Mouse (Mus musculus) layer of hippocampus, postnatal 36 days (tissue): ENCODE measurements around the gene Arxes1. TPM values are rescaled to one million over a fixed set of nuclear protein-coding genes. Genes with fewer than 3 reads are reported as not detected.
"Not testable (repeated sequence)": the region's sequence is repeated elsewhere in the genome, so short reads cannot be mapped to it uniquely, and the experiment has no call there.

ENCODE experiments used
- DNase-seq, 2 experiments: peaks; one replicate each; pipeline ENCODE4 v3.0.0; 2022
- total RNA-seq, 2 experiments: library from RNA; stranded (reverse); gene quantifications; 2 replicates each; pipeline ENCODE4 v1.2.3; 2021

The Arxes1 gene
- 10 to 100 TPM; 36.2 to 41.9 TPM for total RNA-seq

DNA sequence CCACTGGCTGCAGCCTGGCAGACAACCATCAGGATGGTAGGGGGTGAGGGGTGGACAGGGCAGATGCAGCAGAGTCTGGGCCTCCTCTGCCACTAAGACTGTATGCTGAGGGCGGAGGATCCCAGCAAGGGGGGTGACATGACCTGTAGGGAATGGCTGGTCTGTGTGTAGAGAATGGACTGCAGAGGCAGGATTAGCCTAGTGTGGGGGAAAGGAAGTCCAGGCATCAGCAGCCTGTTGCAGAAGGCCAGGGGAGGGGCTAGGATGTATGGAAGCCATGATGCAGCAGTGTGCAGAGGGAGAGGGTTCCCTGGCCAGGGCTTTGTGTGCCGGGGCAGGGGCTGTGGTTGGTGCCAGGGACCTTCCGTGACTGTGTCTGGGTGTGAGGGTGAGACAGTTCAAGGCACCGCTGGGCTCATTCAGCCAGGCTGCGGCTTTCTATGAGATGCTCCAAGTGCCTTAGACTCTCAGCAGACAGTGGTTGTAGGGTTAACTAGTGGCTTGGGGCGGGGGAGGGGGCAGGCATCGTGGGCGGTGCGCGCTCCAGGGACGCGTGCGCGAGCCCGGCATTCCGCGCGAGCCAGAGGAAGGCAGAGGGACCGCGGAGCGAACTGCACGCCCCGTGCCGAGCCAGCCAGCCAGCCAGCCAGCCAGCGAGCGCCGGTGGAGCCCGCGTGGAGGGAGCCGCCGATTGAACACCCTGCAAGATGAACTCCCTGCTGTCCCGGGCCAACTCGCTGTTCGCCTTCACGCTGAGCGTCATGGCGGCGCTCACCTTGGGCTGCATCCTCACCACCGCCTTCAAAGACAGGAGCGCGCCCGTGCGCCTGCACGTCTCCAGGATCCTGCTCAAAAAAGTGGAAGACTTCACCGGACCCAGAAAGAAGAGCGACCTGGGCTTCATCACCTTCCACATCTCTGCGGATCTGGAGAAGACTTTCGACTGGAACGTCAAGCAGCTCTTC, at the start of gene Arxes1:
TSS of gene Arxes1 (plus strand) at position 569 of the 965 bp plus-strand sequence.
- DNase-seq = peak; percentile 11 to 19

DNA sequence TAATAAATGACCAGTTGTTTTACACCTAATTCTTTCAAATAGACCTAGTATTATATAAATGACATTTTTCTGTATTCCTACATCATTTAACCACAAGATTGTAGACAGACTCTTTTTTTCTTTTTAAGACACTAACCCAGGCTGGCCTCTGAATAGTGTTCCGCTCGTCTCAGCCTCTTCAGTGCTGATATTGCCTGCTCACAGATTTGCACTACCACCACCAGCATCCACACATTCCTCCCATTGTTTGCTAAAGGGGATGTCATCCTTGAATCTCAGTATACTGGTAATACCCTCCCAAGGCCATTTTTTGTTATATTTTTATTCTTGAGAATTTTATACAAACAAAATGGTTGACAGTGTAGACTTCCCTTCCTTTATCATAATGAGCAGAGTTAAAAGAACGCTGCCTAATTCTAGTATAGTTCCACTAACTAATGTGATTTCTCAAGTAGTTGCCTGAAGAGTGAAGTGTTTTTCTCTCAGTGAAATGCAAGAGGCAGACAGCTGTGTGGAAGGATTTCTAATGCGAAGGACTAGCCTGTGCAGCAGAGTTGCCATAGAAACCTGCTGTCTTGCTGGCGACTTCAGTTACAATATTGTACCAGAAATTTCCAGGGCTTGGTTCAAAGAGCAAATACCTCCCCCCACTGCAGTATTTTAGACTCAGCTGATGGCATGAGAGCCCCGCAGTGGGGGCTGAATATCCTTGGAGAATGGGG, 48.5 kb upstream of the Arxes1 start:
- DNase-seq = no peak

DNA sequence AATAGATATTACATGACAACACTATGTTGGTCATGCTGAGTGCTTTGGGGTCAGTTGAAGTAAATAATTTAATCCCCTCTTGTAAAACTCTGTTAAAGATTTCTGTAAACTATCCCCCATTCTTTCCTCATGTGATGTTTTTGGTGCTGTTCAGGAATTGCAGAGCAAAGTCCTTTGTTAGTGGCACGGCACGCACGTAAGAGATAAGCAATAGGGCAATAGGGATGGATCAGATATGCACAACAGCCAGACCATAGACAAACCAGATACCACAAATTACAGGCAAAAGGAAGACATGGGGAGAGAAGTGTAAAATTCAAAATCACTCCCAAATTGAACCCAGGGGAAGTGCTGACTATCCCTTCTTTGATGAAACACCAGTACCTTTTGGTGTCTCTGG, 46.9 kb upstream of the Arxes1 start:
- no peak for DNase-seq

DNA sequence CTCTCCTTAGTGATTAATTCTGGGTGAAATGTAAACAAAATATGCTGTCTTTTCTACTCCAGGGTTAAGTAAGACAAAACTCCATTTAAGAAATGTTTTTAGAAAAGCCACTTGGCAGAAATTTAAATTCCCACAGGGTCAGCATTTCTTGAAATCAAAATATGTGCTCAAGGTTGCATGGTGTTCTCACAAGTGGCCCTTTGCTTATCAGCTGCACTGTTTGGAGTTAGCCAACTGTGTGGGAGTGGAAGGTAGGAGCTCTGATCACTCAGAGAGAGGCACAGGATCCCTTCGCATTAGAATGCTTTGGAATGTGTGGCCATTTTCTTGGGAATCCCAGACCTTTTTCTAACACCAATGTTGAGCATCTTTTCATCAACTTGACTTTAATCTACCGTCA, 42.5 kb upstream of the Arxes1 start:
- DNase-seq = no peak

DNA sequence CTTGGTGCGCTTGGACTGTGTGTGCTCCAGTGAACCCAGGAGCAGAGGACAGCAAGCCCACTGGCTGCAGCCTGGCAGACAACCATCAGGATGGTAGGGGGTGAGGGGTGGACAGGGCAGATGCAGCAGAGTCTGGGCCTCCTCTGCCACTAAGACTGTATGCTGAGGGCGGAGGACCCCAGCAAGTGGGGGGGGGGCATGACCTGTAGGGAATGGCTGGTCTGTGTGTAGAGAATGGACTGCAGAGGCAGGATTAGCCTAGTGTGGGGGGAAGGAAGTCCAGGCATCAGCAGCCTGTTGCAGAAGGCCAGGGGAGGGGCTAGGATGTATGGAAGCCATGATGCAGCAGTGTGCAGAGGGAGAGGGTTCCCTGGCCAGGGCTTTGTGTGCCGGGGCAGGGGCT, 40.0 kb upstream of the Arxes1 start:
- DNase-seq = not testable (repeated sequence)

DNA sequence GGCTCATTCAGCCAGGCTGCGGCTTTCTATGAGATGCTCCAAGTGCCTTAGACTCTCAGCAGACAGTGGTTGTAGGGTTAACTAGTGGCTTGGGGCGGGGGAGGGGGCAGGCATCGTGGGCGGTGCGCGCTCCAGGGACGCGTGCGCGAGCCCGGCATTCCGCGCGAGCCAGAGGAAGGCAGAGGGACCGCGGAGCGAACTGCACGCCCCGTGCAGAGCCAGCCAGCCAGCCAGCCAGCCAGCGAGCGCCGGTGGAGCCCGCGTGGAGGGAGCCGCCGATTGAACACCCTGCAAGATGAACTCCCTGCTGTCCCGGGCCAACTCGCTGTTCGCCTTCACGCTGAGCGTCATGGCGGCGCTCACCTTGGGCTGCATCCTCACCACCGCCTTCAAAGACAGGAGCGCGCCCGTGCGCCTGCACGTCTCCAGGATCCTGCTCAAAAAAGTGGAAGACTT, 39.5 kb upstream of the Arxes1 start, which contains the start of gene Arxes2:
TSS of gene Arxes2 (plus strand) at position 161 of the 456 bp plus-strand sequence.
- DNase-seq = peak in 1 of 2 experiments; percentile 21

DNA sequence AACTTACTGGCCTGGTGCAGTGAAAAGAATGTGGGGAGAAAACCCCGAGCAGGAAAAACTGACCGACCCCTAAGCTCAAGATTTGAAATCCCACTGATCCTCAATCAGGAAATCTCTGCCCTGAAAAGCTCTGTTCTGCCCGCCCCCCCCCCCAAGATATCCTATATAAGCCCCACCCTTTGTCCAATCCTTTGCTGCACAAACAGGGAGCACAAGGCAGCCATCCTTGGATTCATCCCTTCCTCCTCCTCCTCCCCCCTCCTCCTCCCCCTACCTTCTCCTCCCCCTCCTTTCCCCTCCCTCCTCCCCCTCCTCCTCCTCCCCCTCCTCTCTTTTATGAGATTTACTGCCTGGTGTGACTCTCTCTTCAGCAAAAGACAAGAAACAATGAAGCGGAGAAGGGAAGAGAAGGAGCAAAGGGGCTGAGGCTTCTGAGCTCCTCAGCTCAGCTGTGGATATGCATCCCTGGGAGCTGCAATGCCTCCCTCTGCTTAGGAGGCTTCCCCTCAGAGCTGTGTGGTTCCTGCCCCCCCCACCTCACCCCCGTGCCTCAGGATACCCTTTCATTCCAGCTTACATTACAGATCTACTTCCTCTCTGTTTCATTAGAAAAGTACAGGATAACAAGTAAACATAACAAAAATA, 25.8 kb upstream of the Arxes1 start:
- DNase-seq = no peak

DNA sequence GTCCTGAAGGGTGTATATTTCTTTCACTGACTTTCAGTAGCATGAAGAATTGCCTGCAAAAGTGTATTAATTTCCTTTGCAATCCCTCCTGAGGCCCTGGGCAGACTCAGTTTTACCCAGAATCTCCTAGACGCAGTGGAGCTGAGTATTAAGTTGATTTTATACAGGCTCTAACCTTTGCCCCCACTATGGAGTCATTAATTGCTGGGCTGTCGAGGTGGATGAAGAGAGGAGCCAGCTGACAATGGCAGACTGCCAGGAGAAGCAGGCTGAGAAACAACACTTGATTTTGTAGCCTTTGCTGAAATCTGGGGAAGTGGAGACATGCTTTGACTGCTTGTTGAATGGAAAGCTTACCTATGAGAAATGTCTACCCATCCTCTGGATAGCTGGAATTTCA, 18.8 kb upstream of the Arxes1 start:
- no peak for DNase-seq

DNA sequence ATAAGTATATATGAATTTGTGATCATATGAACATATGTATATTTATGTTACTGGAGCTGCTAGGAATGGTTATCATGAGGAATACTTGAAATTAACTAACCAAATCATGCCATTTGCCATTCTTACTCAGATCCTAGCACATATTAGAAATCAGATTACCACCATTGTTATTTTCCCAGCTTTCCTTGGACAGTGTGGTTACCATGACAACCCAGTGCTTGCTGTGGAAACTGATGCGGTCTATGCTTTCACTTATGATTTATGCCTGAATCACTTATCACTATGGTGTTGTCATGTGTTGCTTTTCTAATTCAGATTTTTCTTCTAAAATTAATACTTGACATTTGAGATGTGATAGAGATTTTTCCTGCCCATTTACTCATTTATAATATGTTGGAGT, 2.8 kb upstream of the Arxes1 start:
- DNase-seq = no peak

DNA sequence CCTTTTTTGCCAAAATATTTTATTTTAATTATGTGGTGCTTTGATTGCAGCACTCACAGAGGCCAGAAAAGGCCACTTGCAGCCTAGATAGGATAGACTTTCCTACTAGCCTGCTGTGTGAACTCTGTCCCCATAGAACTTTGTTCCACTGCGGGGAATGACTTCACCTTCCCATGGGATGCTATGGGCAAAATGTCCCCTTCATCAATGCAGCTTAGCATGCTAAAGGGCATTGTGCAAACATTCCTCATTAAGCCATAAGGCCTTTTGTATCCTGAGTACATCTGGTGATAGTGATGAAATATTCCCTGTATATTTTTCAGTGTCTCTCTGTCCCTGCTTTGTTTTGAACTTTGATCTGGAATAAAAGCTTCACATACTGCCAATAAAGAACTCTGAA, 10.6 kb downstream of the Arxes1 start:
- no peak for DNase-seq

DNA sequence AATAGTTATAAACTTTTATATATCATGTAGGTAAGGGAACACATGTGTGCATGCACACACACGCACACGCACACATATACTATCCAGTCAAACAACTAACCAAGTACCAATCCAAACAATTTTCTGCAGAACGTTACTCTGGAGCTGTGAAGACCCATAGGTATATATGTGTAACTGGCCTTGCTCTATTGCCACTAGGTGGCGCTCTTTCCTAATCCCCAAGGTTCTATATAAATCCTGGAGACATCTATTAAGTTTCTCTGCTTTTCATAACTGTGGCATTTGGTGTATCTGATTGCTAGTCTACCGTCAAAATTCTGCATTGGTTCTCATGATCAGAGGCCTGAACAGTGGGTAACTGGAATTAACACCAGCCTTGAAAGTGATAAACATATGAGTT, 14.4 kb downstream of the Arxes1 start:
- DNase-seq = peak; percentile 8 to 51

DNA sequence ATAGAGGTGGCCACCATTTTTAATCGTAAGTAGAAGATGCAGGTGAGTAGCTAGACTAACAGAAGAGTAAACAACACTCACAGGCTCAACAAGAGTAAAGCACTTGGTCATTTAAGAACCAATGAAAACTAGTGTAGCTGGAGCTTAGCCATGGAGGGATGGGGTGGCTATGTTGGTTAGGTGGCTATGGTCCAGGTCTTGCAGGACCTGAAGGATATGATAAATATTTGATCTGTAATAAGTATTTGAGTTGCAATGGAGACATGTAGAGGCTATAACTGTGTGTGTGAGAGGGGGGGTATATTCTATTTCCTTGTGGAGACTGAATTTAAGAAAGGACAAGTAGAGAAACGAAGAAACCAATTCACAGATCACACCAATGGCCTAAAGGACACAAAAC, 18.1 kb downstream of the Arxes1 start:
- DNase-seq = no peak

DNA sequence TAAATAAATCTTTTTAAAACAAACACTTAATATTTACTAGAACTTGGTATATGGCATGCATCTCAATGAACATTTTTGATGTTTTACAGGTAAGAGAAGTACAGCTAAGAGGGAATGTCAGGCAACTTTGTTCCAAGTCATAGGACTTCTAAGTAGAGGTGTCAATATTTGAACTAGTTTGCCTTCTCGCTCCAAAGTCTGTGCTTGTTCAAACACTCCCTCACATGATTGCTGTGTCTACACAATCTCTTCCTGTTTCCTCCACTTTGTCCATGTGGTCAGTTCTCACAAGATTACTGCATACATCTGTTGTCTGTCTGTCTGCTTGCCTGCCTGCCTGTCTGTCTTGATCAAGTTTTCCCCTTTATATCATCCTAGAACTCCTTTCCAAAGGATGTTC, 27.5 kb downstream of the Arxes1 start:
- no peak for DNase-seq

DNA sequence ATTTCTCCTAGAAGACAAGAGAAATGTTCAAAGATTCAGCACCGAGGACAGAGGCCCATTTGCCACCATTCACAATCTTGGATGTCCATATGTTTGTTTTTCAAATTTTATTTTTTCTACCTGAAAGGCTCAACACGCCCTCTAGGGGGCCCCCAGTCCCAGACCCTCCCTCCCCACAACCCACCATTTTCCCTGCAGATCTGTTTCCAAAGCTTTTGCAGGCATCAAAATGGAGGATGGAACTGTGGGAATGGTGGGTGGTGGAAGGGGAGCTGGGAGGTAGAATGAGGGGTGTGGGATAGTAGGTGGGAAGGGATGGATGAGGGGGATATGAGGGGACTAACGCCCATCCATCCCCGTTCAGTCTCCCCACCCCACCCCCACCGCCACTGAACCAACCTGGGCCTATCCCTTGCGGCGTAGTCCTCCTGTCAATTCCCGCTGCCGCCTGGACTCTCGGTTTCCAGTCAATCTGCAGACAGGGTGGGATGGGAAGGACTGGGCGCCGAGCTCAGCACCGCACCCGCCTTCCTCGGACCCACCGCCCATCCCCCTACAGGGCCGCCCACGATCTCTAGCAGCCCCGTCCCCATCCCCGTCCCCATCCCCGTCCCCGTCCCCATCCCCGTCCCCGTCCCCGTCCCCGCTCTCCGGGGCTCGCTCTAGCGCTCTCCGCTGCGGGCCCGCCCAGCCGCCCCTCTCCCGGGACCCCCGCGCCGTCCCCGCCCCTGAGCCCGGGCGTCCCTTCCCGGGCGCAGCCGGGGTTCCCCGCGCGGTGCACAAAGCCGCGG, 34.2 kb downstream of the Arxes1 start:
- DNase-seq = peak; percentile 7 to 15

DNA sequence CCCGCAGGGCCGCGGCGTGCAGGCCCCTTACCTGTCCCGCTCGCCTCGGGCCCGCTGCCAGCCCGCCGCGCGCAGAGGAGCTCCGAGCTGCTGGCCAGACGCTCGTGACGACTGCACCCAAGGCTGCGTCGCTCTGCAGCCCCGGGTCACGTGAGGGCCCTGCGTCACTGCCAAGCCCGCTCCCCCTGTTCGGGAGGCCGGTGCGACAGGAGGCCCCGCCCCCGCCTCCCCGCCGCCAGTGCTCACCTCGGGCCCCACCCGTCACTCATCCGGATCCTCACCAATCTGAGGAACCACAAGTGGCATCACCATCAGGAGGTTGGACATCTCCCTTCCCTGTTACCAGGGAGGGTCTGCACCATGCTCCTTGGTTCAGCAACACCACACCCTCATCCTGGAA, 34.9 kb downstream of the Arxes1 start, which contains the start of gene Bex2:
TSS of gene Bex2 (minus strand) at position 217 of the 400 bp plus-strand sequence.
- peak; percentile 10 to 35 for DNase-seq

Other genes starting within 250 kb of the Arxes1 start
- 10 to 100 TPM; 72.2 to 76.5 TPM for gene Bhlhb9, start 235.8 kb upstream of the Arxes1 start, total RNA-seq
- gene Gprasp2, start 194.3 kb upstream of the Arxes1 start, total RNA-seq = 100 to 1,000 TPM; 187 to 189 TPM
- 10 to 100 TPM; 61.9 to 75.4 TPM for gene Arxes2, start 39.5 kb upstream of the Arxes1 start, total RNA-seq
- 100 to 1,000 TPM; 329 to 377 TPM for gene Bex2, start 34.9 kb downstream of the Arxes1 start, total RNA-seq
- not detected for gene Nxf3, start 51.9 kb downstream of the Arxes1 start, total RNA-seq
- gene Bex4, start 105.6 kb downstream of the Arxes1 start, total RNA-seq = 10 to 100 TPM; 15.3 to 21.0 TPM
- 10 to 100 TPM; 35.0 to 39.0 TPM for gene Tceal8, start 139.0 kb downstream of the Arxes1 start, total RNA-seq
- 100 to 1,000 TPM in 1 of 2 experiments, 10 to 100 TPM in 1; 98.7 to 127 TPM for gene Tceal5, start 170.5 kb downstream of the Arxes1 start, total RNA-seq
- gene Tceal7, start 181.4 kb downstream of the Arxes1 start, total RNA-seq = 1 to 10 TPM in 1 of 2 experiments, under 1 TPM in 1; 0.68 to 1.5 TPM
- gene Bex1, start 182.1 kb downstream of the Arxes1 start, total RNA-seq = 10 to 100 TPM; 63.5 to 71.5 TPM
- gene Tceal9, start 211.7 kb downstream of the Arxes1 start, total RNA-seq = 10 to 100 TPM; 91.3 to 99.3 TPM
- gene Bex3, start 236.9 kb downstream of the Arxes1 start, total RNA-seq = 100 to 1,000 TPM; 288 to 298 TPM